Mouse (Mus musculus) urinary bladder, postnatal 10 days (tissue): Measurements from ENCODE around the gene Zfp148.
"Not testable (repeated sequence)": the region's sequence is repeated elsewhere in the genome, so short reads cannot be mapped to it uniquely, and the experiment has no call there.

Source experiments
- DNase-seq: peaks from one replicate; pipeline ENCODE4 v3.0.0; 2022; ENCODE audit warnings: low spot score

Gene Zfp148

DNA sequence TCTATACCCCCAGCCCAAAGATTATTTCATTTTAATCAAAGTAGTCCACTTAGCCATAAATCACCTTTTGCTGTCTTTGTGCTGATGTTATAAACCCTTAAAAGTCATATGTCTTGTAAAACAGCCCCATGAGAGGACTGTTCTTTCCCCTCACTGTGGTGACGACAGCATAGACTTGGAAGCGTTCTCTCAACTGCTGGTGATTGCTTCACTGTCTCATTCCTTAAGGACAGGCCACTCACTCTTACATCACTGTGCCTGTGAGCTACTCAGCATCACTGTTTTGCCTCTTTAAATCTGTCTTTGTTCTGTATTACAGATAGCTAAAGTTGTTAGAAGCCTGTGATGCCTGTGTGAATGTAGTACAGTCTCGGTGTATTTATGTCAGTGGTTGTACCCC is 80.8 kb downstream of the Zfp148 start:
- no peak for DNase-seq

DNA sequence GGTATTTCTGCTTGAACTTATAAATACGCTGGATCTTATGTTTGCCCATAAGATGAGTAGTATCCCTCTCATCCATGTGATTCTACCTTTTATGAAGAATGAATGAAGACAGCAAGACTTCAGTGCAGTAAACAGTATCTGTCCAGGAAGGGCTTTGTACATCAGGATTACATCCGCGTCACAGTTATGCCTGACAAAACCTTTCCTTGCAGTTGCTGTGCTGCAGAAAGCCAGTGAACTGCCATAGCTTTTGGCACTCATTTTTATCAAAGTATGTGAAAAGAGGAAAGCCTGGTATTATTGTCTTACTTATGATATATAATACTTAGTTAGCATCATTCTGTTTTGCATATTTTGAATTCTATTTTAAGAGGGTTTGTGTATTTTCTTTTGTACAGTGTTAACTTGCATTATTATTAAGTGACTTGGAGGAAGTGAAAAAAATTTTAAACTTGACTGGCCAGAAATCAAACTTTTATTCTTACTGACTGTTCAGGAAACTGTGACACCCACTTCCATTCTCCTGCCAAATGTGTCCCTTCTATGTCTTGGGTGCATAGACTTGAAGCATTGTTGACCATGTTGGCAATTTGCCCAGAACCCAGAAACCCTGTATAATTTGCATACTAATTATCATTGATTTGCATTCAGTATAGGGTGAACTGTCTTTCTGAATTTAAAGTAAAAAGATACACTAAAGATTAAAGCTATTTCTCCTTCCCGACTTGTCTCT is 84.0 kb downstream of the Zfp148 start:
- DNase-seq = no peak

DNA sequence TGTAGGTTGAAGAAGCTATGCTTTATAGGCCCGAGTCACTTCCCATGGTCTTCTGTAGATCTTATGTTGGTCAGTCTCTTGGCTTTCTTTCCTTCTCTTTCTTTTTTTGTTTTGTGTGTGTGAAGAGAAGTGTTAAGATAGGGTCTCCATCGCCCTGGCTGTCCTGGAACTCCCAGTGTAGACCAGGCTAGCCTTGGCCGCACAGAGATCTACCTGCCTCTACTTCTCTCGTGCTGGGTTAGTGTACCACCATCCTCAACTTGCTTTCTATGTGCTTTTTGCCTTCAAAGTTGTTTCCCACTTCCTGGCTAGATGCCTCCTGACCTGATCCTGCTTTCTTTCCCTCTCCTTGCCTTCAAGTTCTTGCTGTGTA is 84.6 kb downstream of the Zfp148 start:
- no peak for DNase-seq

DNA sequence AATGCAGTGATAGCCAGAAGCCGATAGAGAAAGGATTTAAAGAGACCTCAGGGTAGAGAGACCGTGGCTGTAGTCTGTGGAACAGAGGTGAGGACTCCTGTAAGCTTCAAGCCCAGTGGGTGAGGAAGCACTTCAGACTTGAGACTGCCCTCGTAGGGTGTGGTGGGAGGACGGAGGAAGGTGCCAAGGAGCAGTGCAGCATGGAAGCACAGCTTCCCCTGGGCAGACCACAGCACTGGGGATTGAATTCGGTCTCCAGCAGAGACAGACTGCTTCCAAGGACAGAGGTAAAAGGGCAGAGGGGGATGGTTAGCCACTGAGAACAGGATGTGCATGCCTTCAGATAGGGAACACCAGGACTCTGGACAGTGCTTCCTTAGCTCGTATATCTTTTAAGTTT is 86.8 kb downstream of the Zfp148 start:
- DNase-seq = no peak

DNA sequence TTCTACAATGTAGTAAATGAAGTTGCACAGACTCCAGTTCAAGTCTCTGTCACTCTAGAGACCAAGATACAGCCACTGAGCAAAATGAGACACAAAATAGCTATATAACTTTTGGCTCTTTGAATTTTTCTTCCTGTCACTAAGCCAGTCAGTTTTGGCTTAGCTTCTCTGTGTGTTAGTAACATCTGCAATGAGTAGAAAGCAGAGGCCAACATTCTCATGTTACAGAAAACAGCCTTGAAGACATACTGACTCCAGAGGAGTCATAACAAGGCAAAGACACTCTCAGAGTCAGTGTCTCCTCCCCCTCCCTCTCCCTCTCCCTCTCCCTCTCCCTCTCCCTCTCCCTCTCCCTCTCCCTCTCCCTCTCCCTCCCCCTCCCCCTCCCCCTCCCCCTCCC is 89.3 kb downstream of the Zfp148 start:
- DNase-seq = no peak

DNA sequence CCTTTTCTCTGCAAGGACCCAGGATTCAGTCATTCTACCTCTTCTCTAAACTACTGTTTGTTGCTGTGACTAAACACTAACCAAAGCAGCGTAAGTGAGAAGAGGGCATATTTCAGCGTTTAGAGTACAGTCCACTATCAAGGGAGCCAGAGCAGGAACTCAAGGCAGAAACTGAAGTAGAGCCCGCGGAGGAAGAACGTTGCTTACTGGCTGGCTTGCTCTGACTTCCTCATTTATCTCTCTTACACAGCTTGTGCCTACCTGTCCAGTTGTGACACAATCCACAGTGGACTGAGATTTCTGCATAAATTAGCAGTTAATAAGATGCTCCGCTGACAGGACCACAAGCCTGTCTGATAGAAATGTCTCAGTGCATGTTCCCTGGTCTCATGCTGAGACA is 93.7 kb downstream of the Zfp148 start:
- no peak for DNase-seq

DNA sequence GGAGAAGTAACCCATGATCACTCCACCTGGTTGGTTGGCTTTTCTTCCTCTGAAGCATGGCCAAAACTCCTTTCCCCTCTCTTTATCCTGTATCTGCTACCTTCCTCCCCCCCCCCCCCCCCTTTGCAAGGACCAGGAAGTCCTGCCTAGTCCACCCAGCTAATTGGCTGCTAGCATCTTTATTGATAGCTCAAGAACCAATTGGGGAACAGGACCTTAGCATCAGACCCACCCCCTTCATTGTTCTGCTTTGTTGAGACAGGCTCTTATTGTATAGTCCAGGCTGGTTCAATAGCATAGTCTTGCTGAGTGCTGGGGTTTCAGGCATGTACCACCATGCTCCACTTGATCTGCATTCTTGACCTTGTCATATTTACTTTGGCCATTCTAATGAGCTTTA is 99.3 kb downstream of the Zfp148 start:
- DNase-seq = no peak

DNA sequence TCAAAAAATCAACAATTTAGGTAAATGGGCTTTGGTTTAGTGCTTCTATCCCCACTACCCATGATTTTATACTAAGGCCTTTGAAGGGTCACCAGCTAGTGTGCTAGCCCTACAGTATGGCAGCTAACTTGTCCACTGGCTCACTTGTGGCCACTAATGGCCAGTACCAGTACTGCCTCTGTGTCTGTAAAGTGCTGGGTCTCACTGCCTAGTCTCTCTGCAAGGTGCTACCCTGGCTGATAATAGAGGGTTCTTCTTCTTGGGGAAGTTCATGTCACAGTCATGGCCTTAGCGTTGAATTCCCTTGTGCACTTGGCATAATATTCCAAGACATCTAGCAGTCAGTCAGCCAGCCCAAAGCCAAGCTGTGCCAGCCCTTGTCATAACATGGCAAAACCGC is 100.5 kb downstream of the Zfp148 start:
- no peak for DNase-seq

DNA sequence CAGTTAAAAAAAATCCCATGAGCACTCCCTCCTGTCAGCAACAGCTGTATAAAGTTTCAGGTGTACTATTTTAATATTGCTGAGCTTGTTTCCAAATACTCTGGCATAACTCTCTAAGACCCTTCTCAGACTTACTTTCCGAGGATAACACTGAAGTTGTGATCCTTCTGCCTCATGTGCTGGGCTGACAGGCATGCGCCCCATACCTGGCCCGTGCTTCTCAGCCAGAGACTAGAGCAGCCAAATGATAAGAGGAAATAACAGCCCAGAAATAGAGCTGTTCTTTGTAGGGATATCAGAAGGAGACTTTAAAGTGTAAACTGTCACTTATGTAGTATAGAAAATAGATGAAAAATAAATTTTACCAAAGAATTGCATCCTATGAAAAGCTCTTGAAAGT is 101.7 kb downstream of the Zfp148 start:
- no peak for DNase-seq

DNA sequence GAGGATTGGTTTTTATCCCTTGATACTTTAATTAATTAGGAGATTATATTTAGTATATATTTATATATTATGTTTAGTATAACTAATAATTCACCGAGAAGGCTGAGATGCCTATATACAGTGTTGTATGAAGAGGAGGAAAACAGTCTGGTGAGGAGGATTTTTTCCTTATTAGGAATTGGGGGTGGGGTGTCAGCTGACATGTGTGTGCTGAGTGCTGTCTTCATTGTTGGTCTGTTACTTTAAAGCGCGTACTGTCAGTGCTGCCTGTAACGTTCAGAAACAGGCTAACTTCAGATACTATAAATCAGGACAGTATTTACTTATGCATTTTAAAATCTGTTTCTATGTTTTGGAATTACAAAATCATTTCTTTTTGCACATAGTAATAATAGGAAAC is 107.1 kb downstream of the Zfp148 start:
- DNase-seq = no peak

DNA sequence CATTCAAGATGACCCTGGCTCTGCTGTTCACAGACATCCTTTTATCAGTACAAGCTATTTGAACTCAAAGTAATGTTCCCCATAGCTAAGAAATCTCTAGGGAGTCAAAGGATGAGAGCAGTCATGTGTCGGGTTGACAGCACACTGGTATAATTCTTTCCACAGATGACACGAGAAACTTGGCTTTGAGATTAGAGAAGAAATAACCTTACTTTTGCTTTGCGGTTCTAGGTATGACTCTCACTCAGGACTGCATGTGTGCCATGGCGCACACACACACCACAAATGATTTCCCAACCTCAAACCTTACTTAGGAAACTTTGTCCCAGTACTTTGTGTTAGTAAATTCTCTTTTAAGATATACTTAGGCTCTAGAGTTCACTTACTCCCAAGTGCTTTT is 113.7 kb downstream of the Zfp148 start:
- no peak for DNase-seq

DNA sequence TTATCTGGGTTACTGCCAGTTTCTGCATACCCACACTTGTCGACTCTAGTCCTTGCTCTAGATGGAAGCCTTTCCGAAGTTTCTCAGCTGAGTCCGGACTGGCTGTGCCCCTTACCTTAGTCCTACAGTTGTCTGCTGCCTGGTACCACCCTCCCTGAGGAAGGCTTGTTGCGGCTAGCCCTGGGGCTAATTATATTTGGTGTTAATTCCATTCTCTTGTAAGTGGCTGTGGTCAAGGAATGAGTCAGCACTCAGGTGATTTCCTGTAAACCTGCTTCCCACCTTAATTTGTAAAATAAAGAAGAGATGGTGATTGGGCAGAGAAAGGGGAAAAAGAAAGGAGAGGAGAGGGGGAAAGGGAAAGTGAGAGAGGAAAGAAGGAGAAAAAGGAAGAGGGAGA is 127.4 kb downstream of the Zfp148 start:
- DNase-seq = no peak

DNA sequence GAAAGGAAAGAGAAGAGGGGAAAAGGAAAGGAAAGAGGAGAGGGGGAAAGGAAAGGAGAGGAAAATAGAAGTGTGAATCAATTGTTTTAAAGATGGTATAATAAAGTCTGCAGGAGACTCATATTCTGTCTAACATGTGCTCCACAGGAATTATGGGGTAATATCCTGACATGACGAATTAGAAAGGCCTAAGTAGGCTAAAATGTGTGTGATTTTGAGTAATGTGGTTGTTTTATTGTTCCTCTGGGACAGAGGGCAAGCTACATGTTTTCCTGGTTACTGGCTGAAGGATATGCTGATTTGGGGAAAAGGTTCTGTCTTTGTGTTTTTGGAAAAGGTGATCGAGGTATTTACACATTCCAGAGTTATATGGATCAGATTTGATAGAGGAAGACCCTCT is 128.6 kb downstream of the Zfp148 start:
- not testable (repeated sequence) for DNase-seq

DNA sequence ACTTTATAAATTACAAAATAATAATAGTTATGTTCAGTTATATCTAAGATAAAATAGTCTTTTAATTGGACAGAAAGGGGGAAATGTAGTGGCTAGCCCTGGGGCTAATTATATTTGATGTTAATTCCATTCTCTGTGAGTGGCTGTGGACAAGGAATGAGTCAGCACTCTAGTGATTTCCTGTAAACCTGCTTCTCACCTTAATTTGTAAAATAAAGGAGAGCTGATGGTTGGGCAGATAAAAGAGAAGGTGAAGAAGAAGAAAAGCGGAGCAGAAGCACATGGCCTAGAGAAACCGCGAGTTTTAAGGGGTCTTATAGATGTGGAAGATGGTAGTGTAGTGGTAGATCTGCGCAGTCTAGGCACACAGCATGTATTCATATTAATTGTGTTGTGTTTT is 130.2 kb downstream of the Zfp148 start:
- DNase-seq = not testable (repeated sequence)

DNA sequence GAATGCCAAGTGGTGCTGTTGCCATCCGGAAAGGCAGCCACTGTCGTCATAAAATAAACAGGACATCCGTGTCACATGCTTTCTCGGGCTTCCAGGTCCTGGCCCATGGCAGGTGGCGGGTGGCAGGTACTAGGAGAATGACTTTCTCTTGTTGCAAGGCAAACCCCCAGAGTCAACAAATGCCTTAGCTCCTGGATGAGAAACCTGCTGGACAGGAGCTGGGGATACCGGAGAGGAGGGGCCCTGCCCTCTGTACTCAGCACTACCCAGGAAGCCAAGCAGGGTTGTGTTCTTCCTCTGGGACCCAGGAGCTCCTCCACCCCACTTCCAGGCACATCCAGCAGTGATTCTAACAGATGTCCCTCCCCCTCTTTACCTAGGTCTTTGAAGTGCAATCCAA is 131.9 kb downstream of the Zfp148 start:
- no peak for DNase-seq

DNA sequence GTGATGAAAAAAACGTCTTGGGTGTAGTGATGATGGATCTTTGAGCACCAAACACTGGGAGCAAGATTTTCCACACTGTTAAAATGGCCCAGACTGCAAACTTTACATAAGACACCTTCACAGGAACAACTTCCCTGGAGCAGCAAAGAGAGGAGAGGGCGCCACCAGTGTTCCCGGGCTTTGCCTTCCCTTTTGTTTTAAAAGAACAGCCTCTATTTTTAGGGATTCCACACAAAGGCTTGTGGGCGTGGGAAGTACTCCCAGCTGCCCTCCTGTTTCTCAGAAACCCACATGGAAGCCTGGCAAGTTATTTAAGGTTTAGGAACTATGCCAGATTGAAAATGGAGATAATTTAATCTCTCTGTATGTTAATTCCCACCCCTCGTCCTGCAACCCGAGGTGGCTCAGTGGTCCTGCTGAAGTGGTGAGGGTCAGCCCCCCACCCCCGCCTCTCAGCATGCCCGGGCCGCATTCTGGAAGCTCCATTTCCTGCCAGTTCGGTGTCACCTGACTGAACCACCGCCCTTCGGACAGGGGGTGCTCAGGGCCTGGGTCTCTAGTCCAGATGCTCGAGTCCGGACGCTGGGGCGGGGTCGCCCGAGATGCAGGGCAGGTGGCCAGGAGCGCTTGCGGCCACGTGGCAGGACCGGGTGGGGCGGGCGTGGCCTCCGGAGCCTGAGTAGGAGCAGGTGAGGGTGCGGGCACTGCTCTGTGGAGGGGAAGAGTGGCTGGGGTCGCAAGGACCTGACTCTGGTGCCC is 136.3 kb downstream of the Zfp148 start, which contains the start of gene Slc12a8:
Slc12a8 (plus strand) TSS at position 522 of the 759 bp plus-strand sequence.
- no peak for DNase-seq

DNA sequence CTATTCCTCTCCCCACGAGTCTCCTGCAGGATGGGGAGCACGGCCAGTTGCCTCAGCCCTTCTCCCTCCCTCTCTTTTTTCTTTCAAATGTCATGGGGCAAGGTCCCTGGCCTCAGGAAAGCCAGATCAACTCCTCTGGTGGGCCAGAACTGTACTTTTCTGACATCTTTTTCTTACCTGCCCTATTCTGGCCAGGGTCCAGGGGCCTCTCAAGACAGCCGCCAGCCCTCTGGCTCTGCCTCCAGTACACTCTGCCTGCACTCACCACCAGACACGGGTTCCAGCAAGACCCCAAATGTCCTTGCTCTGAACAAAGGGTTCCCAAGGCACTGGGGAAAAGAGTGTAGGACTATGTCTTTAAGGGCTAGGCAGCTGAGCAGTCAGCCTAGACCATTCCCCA is 137.0 kb downstream of the Zfp148 start:
- no peak for DNase-seq

DNA sequence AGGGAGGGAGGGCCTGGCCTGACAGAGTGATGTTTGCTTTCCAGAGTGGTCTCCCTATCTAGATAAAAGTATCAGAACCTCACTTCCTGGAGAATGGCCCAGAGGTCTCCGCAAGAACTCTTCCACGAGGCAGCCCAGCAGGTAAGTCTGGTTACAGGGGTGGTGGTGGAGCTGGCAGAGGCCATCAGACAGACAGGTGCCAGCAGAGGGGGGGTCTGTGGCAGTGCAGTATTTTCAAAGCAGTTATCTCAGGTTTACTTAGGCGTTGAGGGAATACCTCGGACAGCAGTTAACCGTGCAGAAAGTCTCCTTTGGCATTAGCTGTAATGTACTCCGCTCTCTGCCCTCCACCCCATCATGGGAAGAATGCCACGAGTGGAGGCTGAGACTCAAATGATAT is 137.6 kb downstream of the Zfp148 start:
- no peak for DNase-seq

DNA sequence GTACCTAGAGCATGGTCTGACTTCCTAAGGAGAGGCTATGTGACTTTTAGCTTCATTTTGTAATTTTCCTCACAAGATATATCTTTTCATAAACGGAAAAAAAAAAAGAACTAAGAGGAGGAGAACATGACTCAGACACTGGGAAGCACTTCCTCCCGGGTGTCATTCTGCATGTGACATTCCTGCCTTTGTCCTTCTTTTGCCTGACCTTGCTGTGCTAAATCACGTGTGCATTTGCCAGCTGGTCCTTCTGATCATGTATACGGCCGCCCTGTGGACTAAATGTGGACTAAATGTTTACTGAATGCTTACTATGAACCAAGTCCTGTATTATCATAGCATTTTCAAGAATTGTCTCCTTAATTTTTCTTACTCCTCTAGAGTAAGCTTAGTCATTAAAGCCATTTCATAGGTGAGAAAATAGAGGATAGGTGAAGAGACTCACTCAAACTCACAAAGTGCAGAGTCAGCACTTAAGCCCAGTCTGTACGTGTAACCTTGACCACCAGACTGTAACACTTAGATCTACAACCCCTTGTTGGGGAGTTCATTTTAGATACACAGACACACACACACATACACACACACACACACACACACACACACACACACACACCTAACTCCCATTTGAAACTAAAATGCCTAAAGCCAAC is 139.4 kb downstream of the Zfp148 start:
- no peak for DNase-seq

DNA sequence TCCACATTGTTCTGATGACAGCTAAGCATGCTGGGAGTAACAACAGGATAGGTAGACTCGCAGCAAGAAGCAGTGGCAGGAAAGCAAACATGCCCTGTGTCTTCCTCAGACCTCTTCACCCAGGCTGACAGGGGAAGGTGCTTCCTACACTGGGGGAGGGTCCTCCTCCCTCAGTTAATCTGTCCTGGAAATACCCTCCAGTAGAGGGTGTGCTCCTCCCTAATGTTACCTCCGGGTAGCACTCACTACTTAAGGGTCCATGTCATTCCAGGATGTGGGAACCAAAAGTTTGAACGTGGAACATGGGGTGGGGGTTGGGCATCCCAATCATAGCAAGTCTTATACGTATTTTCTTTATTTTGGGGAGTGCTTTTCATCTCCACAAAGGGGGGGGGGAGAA is 141.9 kb downstream of the Zfp148 start:
- DNase-seq = no peak

DNA sequence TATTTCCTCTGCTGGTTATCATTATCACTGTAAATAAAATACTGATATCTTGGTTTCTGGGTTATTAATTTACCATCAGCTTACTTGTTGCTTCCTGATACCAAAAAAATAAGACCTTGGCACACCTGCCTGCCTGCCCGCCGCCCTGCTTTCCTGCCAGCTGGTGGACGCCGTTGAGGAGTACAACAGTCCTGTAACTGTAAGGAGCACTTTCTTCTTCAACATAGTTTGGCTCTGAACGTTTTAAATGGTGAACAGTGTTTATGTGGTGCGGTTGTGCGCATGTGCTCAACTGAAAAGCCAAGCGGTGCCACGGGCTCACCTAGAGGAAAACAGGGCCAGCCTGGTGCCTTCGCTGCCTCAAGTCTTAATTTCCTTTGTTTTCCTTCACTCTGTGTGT is 142.9 kb downstream of the Zfp148 start:
- no peak for DNase-seq

DNA sequence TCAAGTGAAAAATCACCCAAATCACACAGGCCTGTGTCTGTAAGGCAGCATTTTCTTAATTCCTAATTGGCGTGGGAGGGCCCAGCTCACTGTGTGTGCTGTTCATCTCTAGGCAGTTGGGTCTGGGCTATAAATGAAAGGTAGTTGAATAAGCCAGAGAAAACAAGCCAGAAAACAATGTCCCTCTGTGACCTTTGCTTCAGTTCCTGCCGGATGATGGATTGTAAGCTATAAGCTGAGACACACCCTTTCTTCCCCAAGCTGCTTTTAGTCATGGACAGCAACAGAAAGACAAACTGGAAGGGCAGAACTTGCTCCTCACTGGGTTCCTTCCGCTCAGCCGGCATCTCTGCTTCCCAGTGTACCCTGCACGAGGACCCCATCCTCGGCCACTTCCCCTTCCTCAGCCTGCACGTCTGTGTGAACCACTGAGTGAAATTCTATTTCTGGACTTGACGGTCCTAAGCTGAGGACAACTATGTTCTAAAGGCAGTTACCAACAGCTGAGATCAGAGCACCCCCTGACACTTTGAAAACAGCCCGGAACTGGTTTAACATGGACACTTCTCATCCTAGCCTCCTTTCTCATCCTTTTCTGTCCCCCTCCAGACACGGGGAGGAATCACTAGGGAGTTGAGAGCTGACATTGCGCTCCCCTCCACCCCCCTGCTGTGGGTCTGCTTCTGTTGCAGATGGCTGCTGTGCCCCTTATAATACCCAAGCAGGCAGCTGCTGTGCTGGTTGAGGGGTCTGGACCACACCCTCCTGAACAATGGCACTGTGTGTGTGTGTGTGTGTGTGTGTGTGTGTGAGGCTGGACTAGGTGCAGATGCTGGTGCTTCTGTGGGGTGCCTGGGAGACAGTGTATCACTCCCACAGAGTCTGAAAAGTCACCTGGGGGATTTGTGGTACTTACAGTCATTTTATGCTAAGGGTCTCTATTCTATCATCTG is 149.1 kb downstream of the Zfp148 start:
- DNase-seq = no peak
